Mouse (Mus musculus) cerebellum, postnatal 14 days (tissue): ENCODE measurements around the gene Cnksr2.
A peak's percentile ranks its signal among the peaks of the same experiment; 100 is the strongest.

Source experiments
- DNase-seq, 2 experiments: peaks; one replicate each; pipeline ENCODE4 v3.0.0; 2021; ENCODE audit warnings: mixed read lengths in 2 of 2

Gene Cnksr2

GRCm38 (mm10) chrX:158043057-158043843, at the start of gene Cnksr2:
Gene Cnksr2, minus strand, starts transcription at chrX:158043294.
- DNase-seq, result peak; percentile 63 to 76

GRCm38 (mm10) chrX:158043844-158044140, 698 bp upstream of the Cnksr2 start:
- no peak for DNase-seq

- DNase-seq, result peak; percentile 63 to 65
Measured at GRCm38 (mm10) chrX:158042255-158043056, 638 bp downstream of the Cnksr2 start.

- peak; percentile 40 to 48 for DNase-seq
Measured at GRCm38 (mm10) chrX:158041703-158042102, 1.4 kb downstream of the Cnksr2 start.

GRCm38 (mm10) chrX:157951698-157952097, 91.4 kb downstream of the Cnksr2 start:
- DNase-seq, result peak in 1 of 2 experiments; percentile 25

GRCm38 (mm10) chrX:157949256-157949655, 93.8 kb downstream of the Cnksr2 start:
- peak in 1 of 2 experiments; percentile 50 for DNase-seq

- peak; percentile 16 to 60 for DNase-seq
Measured at GRCm38 (mm10) chrX:157945121-157945520, 98.0 kb downstream of the Cnksr2 start.

- DNase-seq, result peak in 1 of 2 experiments; percentile 32
Measured at GRCm38 (mm10) chrX:157936611-157937010, 106.5 kb downstream of the Cnksr2 start.

- DNase-seq, result peak; percentile 34 to 64
Measured at GRCm38 (mm10) chrX:157920093-157920492, 123.0 kb downstream of the Cnksr2 start.

GRCm38 (mm10) chrX:157829983-157830382, 213.1 kb downstream of the Cnksr2 start:
- no peak for DNase-seq

- peak; percentile 57 to 64 for DNase-seq
Measured at GRCm38 (mm10) chrX:157818921-157819260, 224.2 kb downstream of the Cnksr2 start.

- peak; percentile 44 to 51 for DNase-seq
Measured at GRCm38 (mm10) chrX:157818207-157818920, 224.7 kb downstream of the Cnksr2 start, which contains the start of gene Klhl34. Gene Klhl34, plus strand, starts transcription at chrX:157818435.

GRCm38 (mm10) chrX:157817571-157818206, 225.4 kb downstream of the Cnksr2 start:
- peak; percentile 45 to 55 for DNase-seq

GRCm38 (mm10) chrX:157809721-157810120, 233.4 kb downstream of the Cnksr2 start:
- DNase-seq, result no peak

GRCm38 (mm10) chrX:157801669-157802068, 241.4 kb downstream of the Cnksr2 start:
- no peak for DNase-seq
